ENCODE assay signal across 14 mouse cellular contexts in the genomic region with DNA sequence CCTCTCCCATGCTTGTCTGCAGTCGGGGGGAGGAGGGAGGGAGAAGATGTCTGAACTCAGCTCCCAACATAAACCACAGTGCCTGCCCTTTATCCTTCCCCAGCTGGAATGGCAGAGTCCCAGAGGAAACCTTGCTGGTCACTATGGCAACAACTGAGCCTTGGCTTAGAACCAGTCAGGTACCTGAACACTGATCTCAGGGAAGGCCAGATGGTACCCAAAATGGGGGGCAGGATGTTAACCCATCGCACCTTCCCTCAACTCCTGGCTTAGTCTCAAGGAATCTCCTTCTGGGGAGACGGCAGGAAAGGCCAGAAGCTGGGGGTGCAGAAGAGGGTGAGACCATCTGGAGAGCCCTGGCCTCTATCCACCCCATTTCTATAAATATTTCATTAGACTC. TPM values are rescaled to one million over a fixed set of nuclear protein-coding genes. Genes with fewer than 3 reads are reported as not detected.
DNase-seq lines count a peak whose midpoint lies in the region; ATAC-seq and TF ChIP-seq lines count a peak whose summit lies in the region.
"Had no signal": no experiment of that assay in that cellular context is flagged by ENCODE, and none has a peak within 500 bp of the region (broad histone marks: within the 10 kb centered on the region; RNA-seq: fewer than 3 reads in every experiment).

No protein-coding gene starts in this region.

- DNase-seq in cerebellum, adult 11 months: peak; percentile 84
- peak; percentile 97 for DNase-seq in cerebellum, adult 9-10 months
- peak; percentile 29 for DNase-seq in hindbrain, embryonic 11.5 days (ENCODE audit: low spot score)
- DNase-seq in midbrain, embryonic 14.5 days: peak; percentile 43
- DNase-seq in adrenal gland, postnatal 10 days: no peak
- DNase-seq in testis, postnatal 14 days (ENCODE audit: low spot score): no peak
- no peak for DNase-seq in liver
- DNase-seq: gastrocnemius, postnatal 14 days; lung, postnatal 36 days had no signal

- ATAC-seq in hindbrain, embryonic 11.5 days (ENCODE audit: low FRiP score): no peak
- ATAC-seq in midbrain, embryonic 14.5 days (ENCODE audit: low FRiP score, low TSS enrichment): no peak
- no peak for ATAC-seq in intestine, postnatal 0 days
- ATAC-seq: inflammation-experienced regulatory T-cells, adult 6 months had no signal

- no peaks in the 10 kb centered on the region; the same call in 1 of the 2 replicates for H3K4me1 ChIP-seq in hindbrain, embryonic 11.5 days (replicated peaks; ENCODE audit: control insufficient read depth, insufficient read depth, low read length)
- H3K4me1 ChIP-seq in midbrain, embryonic 14.5 days (ENCODE audit: control insufficient read depth, insufficient read depth, low read length): peaks cover 39% of the 10 kb centered on the region
- peaks cover 9% of the 10 kb centered on the region; the same call in 1 of the 2 replicates for H3K4me1 ChIP-seq in intestine, postnatal 0 days (replicated peaks; ENCODE audit: control insufficient read depth, insufficient read depth, low read length)

- no peak overlapping the region for H3K9ac ChIP-seq in hindbrain, embryonic 11.5 days (ENCODE audit: low read depth, low read length)
- H3K9ac ChIP-seq in midbrain, embryonic 14.5 days (replicated peaks; ENCODE audit: low read length): peak overlapping the region; percentile 40; the same call in 1 of the 2 replicates
- H3K9ac ChIP-seq in intestine, postnatal 0 days (ENCODE audit: low read depth, low read length): no peak overlapping the region
- H3K9ac ChIP-seq: heart, embryonic 12.5 days; liver, embryonic 14.5 days had no signal

- H3K27me3 ChIP-seq in hindbrain, embryonic 11.5 days (ENCODE audit: control insufficient read depth, insufficient read depth, low read length): no peaks in the 10 kb centered on the region
- H3K27me3 ChIP-seq in midbrain, embryonic 14.5 days (ENCODE audit: control insufficient read depth, insufficient read depth, low read length): no peaks in the 10 kb centered on the region
- 0 out of 2 replicates have a peak, but pooled peaks cover 7% of the 10 kb centered on the region for H3K27me3 ChIP-seq in intestine, postnatal 0 days (replicated peaks; ENCODE audit: control insufficient read depth, insufficient read depth, low read length)

- no peaks in the 10 kb centered on the region for H3K9me3 ChIP-seq in hindbrain, embryonic 11.5 days (ENCODE audit: control insufficient read depth, low read length)
- H3K9me3 ChIP-seq in midbrain, embryonic 14.5 days (ENCODE audit: control insufficient read depth, low read length): no peaks in the 10 kb centered on the region
- no peaks in the 10 kb centered on the region for H3K9me3 ChIP-seq in intestine, postnatal 0 days (ENCODE audit: control insufficient read depth)
- H3K9me3 ChIP-seq: embryonic facial prominence, embryonic 10.5 days; heart, embryonic 12.5 days had no signal

- no peaks in the 10 kb centered on the region for H3K36me3 ChIP-seq in hindbrain, embryonic 11.5 days (ENCODE audit: control insufficient read depth, insufficient read depth, low read length)
- peaks cover 66% of the 10 kb centered on the region for H3K36me3 ChIP-seq in midbrain, embryonic 14.5 days (ENCODE audit: control insufficient read depth, insufficient read depth, low read length)
- no peaks in the 10 kb centered on the region; the same call in 1 of the 2 replicates for H3K36me3 ChIP-seq in intestine, postnatal 0 days (ENCODE audit: control insufficient read depth, insufficient read depth)
- H3K36me3 ChIP-seq: embryonic facial prominence, embryonic 10.5 days; heart, embryonic 12.5 days had no signal

- peak overlapping the region; percentile 32 for H3K4me2 ChIP-seq in hindbrain, embryonic 11.5 days (replicated peaks; ENCODE audit: low read depth, low read length)
- peak overlapping the region; percentile 54 for H3K4me2 ChIP-seq in midbrain, embryonic 14.5 days (ENCODE audit: low read length)
- no peak overlapping the region for H3K4me2 ChIP-seq in intestine, postnatal 0 days (replicated peaks; ENCODE audit: low read depth)
- H3K4me2 ChIP-seq: heart, embryonic 12.5 days had no signal

- peak overlapping the region; percentile 13; the same call in 1 of the 2 replicates for H3K4me3 ChIP-seq in hindbrain, embryonic 11.5 days (ENCODE audit: low read depth, low read length)
- peak overlapping the region; percentile 17; the same call in 1 of the 2 replicates for H3K4me3 ChIP-seq in midbrain, embryonic 14.5 days (replicated peaks; ENCODE audit: low read depth, low read length)
- H3K4me3 ChIP-seq in intestine, postnatal 0 days (ENCODE audit: low read depth, low read length): no peak overlapping the region
- H3K4me3 ChIP-seq: embryonic facial prominence, embryonic 10.5 days; heart, embryonic 12.5 days had no signal

- 80% methylated on average over 2 of the region's 3 CpGs for WGBS in hindbrain, embryonic 11.5 days
- WGBS in midbrain, embryonic 14.5 days: 57% methylated on average over 3 of the region's 3 CpGs
- WGBS in intestine, postnatal 0 days: 91% methylated on average over 2 of the region's 3 CpGs

- peak overlapping the region; percentile 19; the same call in 1 of the 2 replicates for H3K27ac ChIP-seq in hindbrain, embryonic 11.5 days (ENCODE audit: low read depth, low read length)
- H3K27ac ChIP-seq in midbrain, embryonic 14.5 days (replicated peaks; ENCODE audit: low read depth, low read length): 0 out of 2 replicates have a peak overlapping the region, but pooled peaks have one; percentile 20
- H3K27ac ChIP-seq in intestine, postnatal 0 days (ENCODE audit: low read depth, low read length): no peak overlapping the region
- H3K27ac ChIP-seq: embryonic facial prominence, embryonic 10.5 days; liver, embryonic 14.5 days had no signal

- no peak for TF ChIP-seq CTCF in intestine, postnatal 0 days (IDR thresholded peaks at IDR 0.05; ENCODE audit: low read depth)

RNA-seq across cellular contexts. Expression of a gene that starts 4.6 kb away (rescaled TPM):
- polyA plus RNA-seq in hindbrain, embryonic 11.5 days (2014; fragmentation: Nextera tagmentation; extraction: Ambion mirVana): 12.0 and 17.7 TPM in 2 replicates
- polyA plus RNA-seq in midbrain, embryonic 14.5 days (2014; fragmentation: Nextera tagmentation; extraction: Ambion mirVana): 29.6 and 31.5 TPM in 2 replicates
- 0.95 and 1.0 TPM in 2 replicates for polyA plus RNA-seq in intestine, postnatal 0 days (2015; fragmentation: Nextera tagmentation; extraction: Ambion mirVana)
- 1 to 10 TPM; 3.5 to 5.0 TPM for total RNA-seq in adrenal gland, postnatal 10 days (2021)

RNA-seq across cellular contexts. Expression of a gene that starts 13.6 kb away (rescaled TPM):
- polyA plus RNA-seq in hindbrain, embryonic 11.5 days (2014; fragmentation: Nextera tagmentation; extraction: Ambion mirVana): 21.9 and 24.9 TPM in 2 replicates
- 22.2 and 25.0 TPM in 2 replicates for polyA plus RNA-seq in midbrain, embryonic 14.5 days (2014; fragmentation: Nextera tagmentation; extraction: Ambion mirVana)
- polyA plus RNA-seq in intestine, postnatal 0 days (2015; fragmentation: Nextera tagmentation; extraction: Ambion mirVana): 22.1 and 23.7 TPM in 2 replicates
- 10 to 100 TPM; 52.4 to 55.4 TPM for total RNA-seq in adrenal gland, postnatal 10 days (2021)

RNA-seq across cellular contexts. Expression of a gene that starts 45.0 kb away (rescaled TPM):
- polyA plus RNA-seq in hindbrain, embryonic 11.5 days (2014; fragmentation: Nextera tagmentation; extraction: Ambion mirVana): 15.1 and 16.4 TPM in 2 replicates
- 26.1 and 33.6 TPM in 2 replicates for polyA plus RNA-seq in midbrain, embryonic 14.5 days (2014; fragmentation: Nextera tagmentation; extraction: Ambion mirVana)
- polyA plus RNA-seq in intestine, postnatal 0 days (2015; fragmentation: Nextera tagmentation; extraction: Ambion mirVana): 10.3 and 11.0 TPM in 2 replicates
- 10 to 100 TPM; 19.5 to 25.3 TPM for total RNA-seq in adrenal gland, postnatal 10 days (2021)

Comparison
In these comparisons a context has a peak if more than half of its experiments do, and no peak if none do; other contexts are left out.
1. DNase-seq: peak in cerebellum, adult 11 months (single experiment), cerebellum, adult 9-10 months (single experiment), hindbrain, embryonic 11.5 days (single experiment) and midbrain, embryonic 14.5 days (single experiment); none in adrenal gland, postnatal 10 days (single experiment), testis, postnatal 14 days (single experiment) and liver (single experiment).